Mouse (Mus musculus): ENCODE measurements around the gene Taar8a. TPM values are rescaled to one million over a fixed set of nuclear protein-coding genes. Genes with fewer than 3 reads are reported as not detected.

Taar8a gene
- total RNA-seq, 2 experiments from 2014 or later, result not detected

Other genes with a start within 250 kb of the Taar8a start
- gene Vnn3, start 225.0 kb upstream of the Taar8a start, total RNA-seq (2021), result under 1 TPM; 0.25 to 0.40 TPM
- gene Vnn1, start 181.8 kb upstream of the Taar8a start, total RNA-seq (2021), result under 1 TPM in 1 of 2 experiments, not detected in 1; 0.17 TPM
- gene Taar1, start 156.1 kb upstream of the Taar8a start, total RNA-seq (2021), result not detected
- gene Taar2, start 137.9 kb upstream of the Taar8a start, total RNA-seq (2021), result not detected
- not detected for gene Taar3, start 126.9 kb upstream of the Taar8a start, total RNA-seq (2021)
- gene Taar4, start 116.0 kb upstream of the Taar8a start, total RNA-seq (2021), result not detected
- not detected for gene Taar5, start 105.8 kb upstream of the Taar8a start, total RNA-seq (2021)
- not detected for gene Taar6, start 90.9 kb upstream of the Taar8a start, total RNA-seq (2021)
- gene Taar7a, start 83.0 kb upstream of the Taar8a start, total RNA-seq (2021), result not detected
- gene Taar7b, start 76.6 kb upstream of the Taar8a start, total RNA-seq (2021), result not detected
- gene Taar7d, start 49.3 kb upstream of the Taar8a start, total RNA-seq (2021), result not detected
- gene Taar7e, start 38.9 kb upstream of the Taar8a start, total RNA-seq (2021), result not detected
- not detected for gene Taar7f, start 27.0 kb upstream of the Taar8a start, total RNA-seq (2021)
- not detected for gene Taar8b, start 15.8 kb downstream of the Taar8a start, total RNA-seq (2021)
- not detected for gene Taar8c, start 25.4 kb downstream of the Taar8a start, total RNA-seq (2021)
- not detected for gene Taar9, start 33.0 kb downstream of the Taar8a start, total RNA-seq (2021)
- gene Stx7, start 72.8 kb downstream of the Taar8a start, total RNA-seq (2021), result 100 to 1,000 TPM; 122 to 128 TPM
- gene Moxd1, start 147.0 kb downstream of the Taar8a start, total RNA-seq (2021), result 10 to 100 TPM; 10.9 to 11.9 TPM

All from layer of hippocampus, postnatal 36 days (tissue).